Mouse (Mus musculus): ENCODE results near the gene Ppp1r1b.
"Not testable (repeated sequence)": the region's sequence is repeated elsewhere in the genome, so short reads cannot be mapped to it uniquely, and the experiment has no call there.

The Ppp1r1b gene

DNA sequence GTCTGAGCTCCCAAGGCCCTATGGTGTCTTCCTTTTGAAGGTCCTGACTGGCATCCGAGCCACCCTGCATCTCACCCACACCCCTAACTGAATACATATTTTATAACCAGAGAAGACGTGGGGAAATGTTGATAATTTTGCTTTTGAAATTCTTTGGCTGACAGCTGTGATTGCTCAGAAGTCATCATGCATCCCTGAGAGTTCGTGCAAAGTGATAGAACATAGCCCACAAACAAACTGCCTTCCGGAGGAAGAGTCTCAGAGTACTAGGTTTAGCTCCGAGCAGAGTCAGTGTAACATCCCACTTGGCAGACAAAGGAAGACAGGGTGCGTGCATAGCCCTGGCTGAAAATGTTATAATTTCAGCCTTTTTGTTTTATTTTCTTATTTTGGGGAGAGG, 25.0 kb downstream of the Ppp1r1b start:
- in situ Hi-C loops (cut with MboI) = no loop called here

DNA sequence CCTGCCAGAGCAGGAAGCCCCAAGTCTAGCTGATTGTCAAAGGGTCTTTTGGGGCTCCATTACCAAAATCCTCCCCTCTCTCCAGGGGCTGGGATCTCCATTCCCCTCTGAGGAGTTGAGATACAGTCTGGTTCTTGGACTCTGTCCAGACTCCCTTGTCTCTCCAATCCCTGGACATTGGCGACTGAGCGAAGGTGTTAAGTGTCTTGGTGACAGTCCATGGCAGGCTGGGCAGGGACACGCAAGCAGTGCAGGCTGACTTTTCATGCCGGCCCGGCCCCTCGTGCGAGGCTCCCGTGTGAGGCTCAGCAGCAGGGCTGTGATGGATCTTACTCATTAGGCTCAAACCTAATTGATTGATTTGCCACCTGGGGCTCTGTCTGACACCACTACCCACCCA, 26.1 kb downstream of the Ppp1r1b start:
- in situ Hi-C loops (cut with MboI) = no loop called here

DNA sequence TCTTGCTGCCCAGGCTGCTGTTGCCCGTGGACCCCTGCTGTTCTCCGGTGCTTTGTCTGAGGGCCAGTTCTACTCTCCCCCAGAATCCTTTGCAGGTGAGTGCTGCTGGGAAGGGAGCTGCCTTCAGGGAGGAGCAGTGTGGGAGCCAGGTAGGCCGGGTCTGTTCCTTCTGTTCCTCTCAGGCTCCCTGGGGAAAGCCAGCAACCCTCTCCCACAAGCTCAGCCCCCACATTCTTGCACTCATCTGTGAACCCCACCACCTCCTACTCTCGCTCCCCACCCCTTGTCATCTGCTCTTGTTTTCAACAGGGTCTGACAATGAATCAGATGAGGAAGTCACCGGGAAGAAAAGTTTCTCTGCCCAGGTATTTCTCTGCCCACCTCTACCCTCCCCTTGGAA, 28.6 kb downstream of the Ppp1r1b start:
- in situ Hi-C loops (cut with MboI) = no loop called here

DNA sequence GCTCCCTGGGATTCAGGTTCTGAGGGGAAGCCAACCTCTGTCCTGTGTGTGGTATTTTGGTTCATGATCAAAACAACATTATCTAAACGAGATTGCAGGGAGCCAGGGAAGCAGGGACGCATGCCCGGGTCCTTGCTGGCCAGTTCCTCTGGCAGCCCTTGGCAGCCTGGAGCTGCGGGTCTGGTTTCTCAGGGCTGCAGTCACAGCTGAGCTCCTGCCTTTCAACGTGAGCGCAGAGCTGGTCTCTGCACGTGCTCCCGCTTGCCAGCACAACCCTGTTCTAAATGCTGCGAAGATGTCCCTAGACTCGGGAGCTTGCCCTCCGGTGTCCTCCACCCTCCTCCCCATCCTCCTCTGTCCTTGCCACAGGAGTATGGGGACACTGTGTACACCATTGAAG, 29.6 kb downstream of the Ppp1r1b start:
- in situ Hi-C loops (cut with MboI) = no loop called here

DNA sequence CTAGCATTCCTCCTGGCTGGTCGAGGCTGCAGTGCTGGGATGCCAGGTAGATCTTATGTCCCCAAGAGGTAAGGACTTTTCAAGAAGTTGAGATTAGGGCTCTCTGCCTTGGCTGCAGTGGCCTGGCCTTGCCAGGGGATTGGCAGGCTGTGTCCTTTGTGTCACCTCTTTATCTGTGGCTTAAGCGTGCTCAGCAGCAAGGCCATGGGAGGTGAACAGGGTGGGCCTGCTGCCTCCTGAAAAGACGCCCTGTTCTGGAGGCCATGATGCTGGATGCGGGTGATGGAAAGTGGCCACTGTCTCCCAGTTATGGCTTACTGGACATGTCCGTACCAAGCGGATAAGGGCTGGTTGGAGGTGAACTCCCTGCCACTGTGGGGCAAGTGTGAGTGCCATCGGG, 31.2 kb downstream of the Ppp1r1b start:
- in situ Hi-C loops (cut with MboI) = no loop called here

DNA sequence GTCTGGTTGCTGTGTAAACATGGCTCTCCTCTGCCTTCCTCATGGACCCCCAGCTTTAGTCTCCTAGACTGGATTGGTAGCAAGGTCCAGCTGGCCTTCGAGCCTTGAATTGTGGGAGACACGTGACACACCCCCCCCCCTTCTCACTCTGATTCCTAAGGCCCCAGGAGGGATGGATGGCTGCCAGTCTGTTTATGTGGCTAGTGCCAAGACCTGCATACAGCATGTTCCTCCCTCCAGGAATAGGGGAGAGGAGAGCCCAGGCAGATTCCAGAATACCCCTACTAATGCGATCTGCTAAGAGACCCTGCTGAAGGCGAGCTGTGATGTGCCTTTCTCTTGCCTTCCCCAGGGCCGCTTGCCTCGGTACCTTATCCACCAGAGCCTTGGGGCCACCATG, 31.9 kb downstream of the Ppp1r1b start:
- in situ Hi-C loops (cut with MboI) = no loop called here

DNA sequence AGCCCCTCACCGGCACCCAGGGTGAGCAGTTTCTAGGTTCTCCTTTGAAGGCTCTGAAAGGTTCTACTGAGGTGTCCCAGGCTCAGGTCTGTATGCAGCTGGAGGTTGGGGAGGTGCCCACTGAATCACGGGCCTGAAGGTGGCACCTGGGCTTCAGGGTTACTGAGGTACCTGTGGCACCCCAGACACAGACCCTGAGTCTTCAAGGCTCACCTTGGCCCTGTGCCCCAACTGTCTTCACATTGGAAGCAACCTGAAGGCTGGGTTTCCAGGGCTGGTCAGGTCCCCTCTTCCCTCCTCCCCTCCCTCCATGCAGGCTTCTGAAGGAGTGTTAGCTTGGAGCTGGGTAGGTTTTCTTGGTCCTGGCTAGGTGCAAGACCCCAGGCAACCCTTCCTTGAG, 33.4 kb downstream of the Ppp1r1b start:
- in situ Hi-C loops (cut with MboI) = no loop called here

DNA sequence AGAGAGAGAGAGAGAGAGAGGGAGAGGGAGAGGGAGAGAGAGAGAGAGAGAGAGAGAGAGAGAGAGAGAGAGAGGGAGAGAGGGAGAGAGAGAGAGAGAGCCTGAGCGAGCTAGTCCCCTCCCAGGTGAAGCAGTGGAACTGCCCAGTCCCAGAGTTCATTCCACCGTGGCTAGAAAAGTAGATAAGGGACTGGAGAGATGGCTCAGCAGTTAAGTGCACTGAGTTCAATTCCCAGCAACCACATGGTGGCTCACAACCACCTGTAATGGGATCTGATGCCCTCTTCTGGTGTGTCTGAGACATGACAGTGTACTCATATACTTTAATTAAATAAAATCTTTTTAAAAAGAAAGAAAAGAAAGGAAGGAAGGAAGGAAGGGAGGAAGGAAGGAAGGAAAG, 34.2 kb downstream of the Ppp1r1b start:
- in situ Hi-C loops (cut with MboI) = not testable (repeated sequence)

DNA sequence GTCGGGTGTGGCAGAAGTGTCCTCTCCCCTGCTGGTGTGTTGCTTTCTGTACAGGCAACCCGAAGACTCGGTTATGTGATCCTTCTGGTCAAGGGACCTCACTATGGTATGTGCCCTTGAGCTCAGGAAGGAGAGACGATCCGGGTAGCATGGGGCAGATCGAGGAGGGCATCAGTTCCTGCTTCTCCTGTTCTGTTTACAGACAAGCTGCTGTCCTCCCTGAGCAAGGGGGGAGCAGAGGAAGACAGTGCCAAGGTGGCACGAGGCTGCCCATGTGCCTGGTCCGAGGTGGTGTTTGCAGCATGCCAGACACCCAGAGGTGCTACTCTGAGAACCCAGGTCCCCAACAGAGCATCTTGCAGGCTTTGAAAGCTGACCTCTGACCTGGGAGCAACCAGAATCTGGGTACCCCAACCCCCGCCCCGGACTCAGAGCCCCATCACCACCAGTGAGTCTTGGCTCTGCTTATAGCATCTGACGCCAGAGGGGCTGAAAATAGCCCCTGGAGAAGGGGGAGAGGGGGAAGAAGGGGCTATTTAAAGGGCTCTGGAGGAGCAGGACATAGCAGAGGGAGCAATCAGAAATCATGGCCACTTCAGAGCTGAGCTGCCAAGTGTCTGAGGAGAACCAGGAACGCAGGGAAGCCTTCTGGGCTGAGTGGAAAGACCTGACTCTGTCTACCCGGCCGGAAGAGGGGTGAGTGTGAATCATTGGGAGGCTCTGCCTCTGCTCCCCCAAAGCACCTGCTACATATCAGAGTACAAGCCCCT, 35.2 kb downstream of the Ppp1r1b start, which contains the start of gene Tcap:
Gene Tcap (plus strand): TSS at position 551 of the 770 bp plus-strand sequence.
- in situ Hi-C loops (cut with MboI) = no loop called here

DNA sequence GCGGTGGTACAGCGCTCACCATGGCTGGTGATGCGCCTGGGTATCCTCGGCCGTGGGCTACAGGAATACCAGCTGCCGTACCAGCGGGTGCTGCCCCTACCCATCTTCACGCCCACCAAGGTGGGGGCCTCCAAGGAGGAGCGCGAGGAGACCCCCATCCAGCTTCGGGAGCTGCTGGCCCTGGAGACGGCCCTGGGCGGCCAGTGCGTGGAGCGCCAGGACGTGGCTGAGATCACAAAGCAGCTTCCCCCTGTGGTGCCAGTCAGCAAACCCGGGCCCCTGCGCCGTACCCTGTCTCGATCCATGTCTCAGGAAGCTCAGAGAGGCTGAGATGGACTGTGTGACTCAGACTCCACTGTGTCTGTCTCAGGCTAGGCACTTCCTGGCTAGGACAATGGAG, 36.0 kb downstream of the Ppp1r1b start:
- in situ Hi-C loops (cut with MboI) = no loop called here

DNA sequence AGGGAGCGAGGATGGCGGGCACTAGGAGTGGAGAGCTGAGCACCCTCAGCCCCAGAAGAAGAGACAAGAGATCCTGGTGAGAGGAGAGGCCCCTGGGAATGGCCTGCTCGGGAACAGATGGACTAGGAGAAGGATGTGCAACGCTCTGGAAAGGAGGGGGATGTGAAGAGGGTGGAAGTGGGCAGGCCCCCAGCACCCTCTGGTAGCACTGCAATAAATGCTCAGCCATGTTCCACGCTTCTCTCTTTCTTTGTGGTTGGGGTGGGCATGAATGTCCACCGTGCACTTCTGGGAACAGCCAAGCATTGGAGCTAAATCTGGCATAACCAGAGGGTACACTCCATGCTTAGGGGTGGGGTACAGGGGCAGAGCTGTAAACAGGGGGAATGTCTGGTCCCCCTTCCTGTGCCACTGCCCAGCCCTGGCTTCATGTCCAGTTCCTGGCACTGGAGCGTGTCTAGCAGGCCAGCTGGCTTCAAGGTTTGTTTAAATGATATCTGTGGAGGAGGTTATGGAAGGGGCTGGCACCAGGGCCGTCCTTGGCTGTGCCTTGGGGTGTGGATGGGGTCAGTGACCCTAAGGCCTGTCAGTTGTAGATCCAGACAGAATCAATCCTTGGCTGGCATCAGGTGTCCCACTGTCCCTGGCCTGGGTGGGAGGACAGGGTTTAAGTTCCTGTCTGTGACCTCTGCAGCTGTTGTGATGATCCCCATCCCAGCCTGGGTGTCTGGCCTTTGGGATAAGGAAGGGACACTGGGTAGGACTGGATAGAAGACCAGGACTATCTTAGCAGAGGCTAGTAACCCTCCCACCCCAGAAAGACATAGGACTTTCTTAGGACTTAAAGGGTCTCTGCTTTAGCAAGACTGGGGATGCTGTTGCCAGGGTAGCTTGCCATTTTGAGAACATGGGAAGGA, 36.8 kb downstream of the Ppp1r1b start:
- in situ Hi-C loops (cut with MboI) = no loop called here

DNA sequence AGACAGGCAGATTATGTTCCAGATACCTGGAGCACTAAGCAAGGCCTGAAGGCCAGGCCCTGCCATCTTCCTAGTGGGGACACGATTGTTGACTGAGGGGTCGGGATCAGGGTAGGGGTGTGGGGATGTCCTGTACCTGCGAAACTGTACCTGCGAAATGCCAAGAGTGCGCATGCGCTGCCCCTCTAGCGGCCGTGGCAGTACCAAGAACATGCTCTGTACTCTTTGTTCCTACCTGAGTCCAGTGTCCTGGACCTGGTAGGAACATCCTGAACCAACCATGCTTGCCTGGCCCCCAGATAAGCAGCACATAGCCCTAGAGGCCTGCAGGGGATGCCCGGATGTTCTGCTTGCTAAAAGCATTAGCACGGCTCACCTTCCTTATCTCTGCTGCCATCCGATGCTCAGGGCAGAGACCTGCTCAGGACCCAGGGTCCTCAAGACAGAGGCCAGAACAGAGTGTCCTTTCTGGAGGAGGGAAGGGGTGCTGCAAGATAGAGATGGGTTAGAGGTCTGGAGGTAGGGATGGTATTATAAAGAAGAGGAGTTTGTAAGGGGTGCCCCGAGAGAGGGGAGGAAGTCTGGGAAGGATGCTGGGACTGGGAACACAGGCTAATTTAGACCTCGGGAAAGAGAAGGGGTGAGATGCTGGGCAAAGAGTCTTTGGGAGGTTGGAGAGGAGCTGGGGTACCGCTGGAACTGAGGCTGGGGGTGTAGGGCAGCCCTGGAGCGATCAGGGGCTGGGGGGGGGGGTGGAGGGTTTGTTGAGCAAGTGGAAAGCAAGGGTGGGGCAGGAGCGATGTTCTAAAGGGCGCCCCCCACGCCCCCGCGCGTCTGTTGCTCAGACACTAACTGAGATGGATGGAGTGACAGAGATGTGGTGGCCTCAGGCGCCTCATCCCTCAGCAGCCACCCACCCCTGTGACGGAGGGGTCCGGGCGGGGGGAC, 37.7 kb downstream of the Ppp1r1b start, which contains the start of gene Pnmt:
Gene Pnmt (plus strand): TSS at position 813 of the 948 bp plus-strand sequence.
- in situ Hi-C loops (cut with MboI) = no loop called here

DNA sequence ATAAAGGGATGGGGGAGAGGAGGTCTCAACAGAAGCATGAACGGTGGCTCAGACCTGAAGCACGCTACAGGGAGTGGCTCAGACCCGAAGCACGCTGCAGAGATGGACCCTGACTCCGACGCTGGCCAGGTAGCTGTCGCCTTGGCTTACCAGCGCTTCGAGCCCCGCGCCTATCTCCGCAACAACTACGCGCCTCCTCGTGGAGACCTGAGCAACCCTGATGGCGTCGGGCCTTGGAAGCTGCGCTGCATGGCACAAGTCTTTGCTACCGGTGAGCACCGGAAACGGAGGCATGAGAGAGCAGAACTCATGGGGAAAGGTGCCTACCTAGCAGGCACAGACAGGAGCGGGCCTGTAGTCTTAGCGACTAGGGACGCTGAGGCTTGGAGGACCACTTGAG, 38.4 kb downstream of the Ppp1r1b start:
- in situ Hi-C loops (cut with MboI) = no loop called here

DNA sequence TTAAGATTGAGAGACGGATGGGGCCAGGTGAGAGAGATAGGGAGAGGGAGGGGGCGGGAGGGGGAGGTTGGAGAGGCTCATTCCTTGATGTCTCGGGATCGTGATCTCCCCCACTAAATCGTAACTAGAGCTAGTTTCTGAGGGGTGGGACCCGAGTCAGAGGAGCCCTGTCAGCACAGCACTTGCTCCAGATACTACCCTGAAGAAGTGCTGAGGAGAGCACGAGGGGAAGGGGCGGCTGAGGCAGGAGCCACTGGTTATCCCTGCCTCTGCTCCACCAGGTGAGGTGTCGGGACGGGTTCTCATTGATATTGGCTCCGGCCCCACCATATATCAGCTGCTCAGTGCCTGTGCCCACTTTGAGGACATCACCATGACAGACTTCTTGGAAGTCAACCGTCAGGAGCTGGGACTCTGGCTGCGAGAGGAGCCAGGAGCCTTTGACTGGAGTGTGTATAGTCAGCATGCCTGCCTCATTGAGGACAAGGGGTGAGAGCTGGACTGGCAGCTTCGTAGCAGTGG, 38.9 kb downstream of the Ppp1r1b start:
- in situ Hi-C loops (cut with MboI) = no loop called here

DNA sequence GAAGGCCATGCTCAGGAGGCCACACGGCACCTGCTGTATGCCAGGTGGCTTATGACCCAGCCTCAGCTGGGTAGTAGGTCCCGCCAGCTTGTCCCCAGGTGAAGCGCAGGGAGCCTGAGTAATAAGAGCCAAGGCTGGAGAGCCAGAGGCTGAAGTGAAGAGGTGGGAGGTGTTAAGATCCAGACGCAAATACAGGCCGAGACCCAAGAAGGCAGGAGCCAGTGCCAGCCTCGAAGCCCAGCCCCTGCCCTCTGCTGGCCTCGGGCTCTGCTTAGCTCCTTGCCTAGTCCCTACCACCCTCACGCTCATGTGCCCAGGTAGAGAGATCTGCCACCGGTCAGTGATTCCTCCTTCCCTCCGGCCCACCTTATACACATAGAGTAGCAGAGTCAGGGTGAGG, 40.1 kb downstream of the Ppp1r1b start:
- in situ Hi-C loops (cut with MboI) = no loop called here

DNA sequence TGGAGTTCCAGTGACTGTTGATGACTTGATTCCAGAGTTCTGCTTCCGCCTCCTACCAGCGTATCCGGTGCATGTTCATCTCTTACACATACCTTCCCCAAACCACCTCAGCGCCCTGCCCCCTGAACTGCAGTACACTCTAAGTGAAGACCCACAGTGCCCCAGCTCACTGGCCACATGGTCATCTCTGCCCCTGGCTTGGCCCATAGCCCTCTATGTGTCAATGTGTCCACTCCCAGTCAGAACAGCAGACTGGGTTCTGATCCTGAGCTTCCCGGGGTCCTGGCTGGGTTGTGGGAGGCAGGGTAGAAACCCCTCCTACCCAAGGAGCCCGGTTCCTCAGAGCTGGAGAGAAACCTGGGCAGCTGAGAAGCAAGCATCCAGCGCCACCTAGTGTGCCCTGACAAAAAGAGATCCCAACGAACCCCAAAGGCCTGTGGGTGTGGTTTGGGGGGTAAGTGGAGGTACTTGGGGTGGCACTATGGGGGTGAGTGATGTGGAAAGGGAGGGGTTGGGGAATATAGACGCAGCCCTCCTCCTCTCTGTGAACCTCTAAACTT, 41.1 kb downstream of the Ppp1r1b start:
- in situ Hi-C loops (cut with MboI) = no loop called here

DNA sequence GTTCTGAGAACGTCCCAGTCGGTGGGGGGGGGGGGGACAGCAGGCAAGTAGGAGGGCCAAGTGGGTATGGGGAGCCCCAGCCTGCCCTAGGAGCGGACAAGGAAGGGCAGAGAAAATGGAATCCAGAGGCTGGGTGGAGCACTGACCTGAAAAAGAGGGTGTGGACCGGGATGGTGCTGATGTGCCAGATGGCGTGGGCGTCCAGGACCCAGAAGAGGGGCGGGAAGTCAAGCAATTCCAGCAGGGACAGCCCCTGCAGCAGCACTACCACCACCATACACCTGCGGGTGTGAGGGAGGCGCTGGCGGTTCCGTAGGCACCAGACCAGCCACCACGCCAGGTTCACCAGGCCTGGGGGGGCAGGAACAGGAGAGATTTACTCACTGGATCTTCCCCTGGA, 41.9 kb downstream of the Ppp1r1b start:
- in situ Hi-C loops (cut with MboI) = no loop called here

DNA sequence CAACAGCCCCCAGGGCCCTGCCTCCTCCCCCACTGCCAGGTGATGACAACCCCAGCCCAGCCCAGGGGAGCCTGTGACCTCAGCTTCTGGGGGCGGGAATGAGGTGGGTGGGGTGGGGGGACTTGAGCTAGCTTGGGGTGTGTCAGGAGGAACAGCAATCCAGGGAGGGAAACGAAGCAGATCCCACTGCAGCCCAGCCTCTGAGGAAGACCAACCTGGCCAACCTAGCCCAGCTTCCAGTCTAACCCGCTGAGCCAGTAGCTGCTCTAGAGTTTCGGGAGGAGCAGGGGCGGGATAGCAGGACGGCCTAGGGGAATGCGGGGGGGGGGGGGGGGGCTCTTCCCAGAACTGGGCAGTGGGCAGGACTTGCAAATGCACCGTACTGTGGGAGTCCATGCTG, 43.8 kb downstream of the Ppp1r1b start:
- in situ Hi-C loops (cut with MboI) = no loop called here

DNA sequence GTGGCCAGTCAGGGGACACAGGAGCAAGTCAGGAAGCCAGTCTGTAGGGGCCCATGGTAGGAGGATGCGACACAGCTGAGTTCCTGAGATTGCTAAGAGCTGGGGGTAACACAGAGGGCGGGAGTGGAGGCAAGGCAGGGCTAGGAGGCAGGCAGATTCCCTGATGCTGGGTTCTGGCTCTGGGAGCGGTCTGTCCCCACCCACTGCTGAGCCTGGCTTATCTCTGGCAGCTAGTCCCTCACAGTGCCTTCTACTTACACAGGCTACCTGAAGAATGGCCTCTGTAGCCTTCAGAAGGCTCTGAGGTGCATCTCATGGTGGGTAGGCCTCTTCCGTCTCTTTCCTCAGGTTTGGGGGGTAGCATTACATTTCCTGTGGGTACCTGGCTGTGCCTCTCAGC, 44.4 kb downstream of the Ppp1r1b start:
- in situ Hi-C loops (cut with MboI) = no loop called here

DNA sequence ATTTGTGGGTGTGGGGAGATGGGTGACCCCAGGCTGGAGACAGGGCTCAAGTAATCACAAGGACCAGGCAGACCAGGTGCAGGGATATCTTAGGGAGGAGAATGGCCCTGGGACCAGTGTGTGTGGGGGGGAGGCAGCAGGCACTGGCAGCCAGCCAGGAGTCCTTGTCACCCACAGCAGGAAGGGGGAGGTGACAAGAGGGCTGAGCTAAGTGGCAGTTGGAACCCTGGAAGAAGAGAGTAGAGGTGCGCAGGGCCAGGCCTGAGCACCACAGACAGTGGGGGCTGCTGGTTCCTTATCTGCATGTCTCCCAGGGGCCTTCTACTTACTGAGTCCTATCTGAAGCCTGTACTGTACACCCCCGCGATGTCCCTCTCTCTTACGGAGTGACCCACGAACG, 45.1 kb downstream of the Ppp1r1b start:
- in situ Hi-C loops (cut with MboI) = no loop called here

DNA sequence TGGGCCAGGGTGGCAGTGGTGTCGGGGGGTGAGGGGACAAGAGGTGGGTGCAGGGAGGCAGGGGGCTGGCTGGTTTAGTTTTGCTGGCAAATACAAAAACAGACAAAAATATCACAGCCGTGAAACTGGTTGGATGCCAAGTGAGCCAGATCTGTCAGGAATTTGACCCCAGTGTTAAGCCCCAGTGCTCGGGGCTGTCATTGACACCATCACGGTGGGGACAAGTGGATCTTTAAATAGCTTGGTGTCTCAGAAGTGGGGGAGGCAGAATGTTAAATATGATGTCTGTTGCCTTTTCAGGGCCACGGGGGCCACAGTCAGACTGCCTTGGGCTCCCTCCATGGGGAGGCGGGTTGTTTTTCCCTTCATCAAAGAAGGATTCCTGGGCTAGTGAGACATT, 46.1 kb downstream of the Ppp1r1b start:
- in situ Hi-C loops (cut with MboI) = no loop called here

Data from mature B cell (primary cell).